Mouse (Mus musculus): ENCODE data around the gene Nr0b2. TPM values are rescaled to one million over a fixed set of nuclear protein-coding genes. Genes with fewer than 3 reads are reported as not detected.
"Not testable (repeated sequence)": the region's sequence is repeated elsewhere in the genome, so short reads cannot be mapped to it uniquely, and the experiment has no call there.

Nr0b2 gene
- not detected for total RNA-seq (2021)

- intact Hi-C loops (cut with DNase I), result no loop called here
These were observed at the start of gene Nr0b2 for GRCm38 (mm10) chr4:133552768-133553447. TSS of gene Nr0b2 (plus strand) at chr4:133553376.

GRCm38 (mm10) chr4:133504300-133504699 is 48.9 kb upstream of the Nr0b2 start:
- DNase-seq (ENCODE audit: extremely low spot score in 1 of 2, low spot score in 2 of 2), result no peak
- intact Hi-C loops (cut with DNase I), result no loop called here

More at GRCm38 (mm10) chr4:133552768-133553447, at the start of gene Nr0b2:
- no peak for DNase-seq (ENCODE audit: extremely low spot score in 1 of 2, low spot score in 2 of 2)

- DNase-seq (ENCODE audit: extremely low spot score in 1 of 2, low spot score in 2 of 2), result peak in 1 of 2 experiments; percentile 50
- intact Hi-C loops (cut with DNase I), result no loop called here
These were observed 48.3 kb upstream of the Nr0b2 start for GRCm38 (mm10) chr4:133504755-133505485.

GRCm38 (mm10) chr4:133506573-133506972 is 46.6 kb upstream of the Nr0b2 start:
- intact Hi-C loops (cut with DNase I), result no loop called here
- no peak for DNase-seq (ENCODE audit: extremely low spot score in 1 of 2, low spot score in 2 of 2)

- intact Hi-C loops (cut with DNase I), result no loop called here
- peak in 1 of 2 experiments; percentile 49 for DNase-seq (ENCODE audit: extremely low spot score in 1 of 2, low spot score in 2 of 2)
These were observed 44.2 kb upstream of the Nr0b2 start for GRCm38 (mm10) chr4:133508990-133509389.

GRCm38 (mm10) chr4:133511050-133511449 is 42.1 kb upstream of the Nr0b2 start:
- no peak for DNase-seq (ENCODE audit: extremely low spot score in 1 of 2, low spot score in 2 of 2)
- intact Hi-C loops (cut with DNase I), result no loop called here

GRCm38 (mm10) chr4:133512511-133512910 is 40.7 kb upstream of the Nr0b2 start:
- intact Hi-C loops (cut with DNase I); DNase-seq (ENCODE audit: extremely low spot score in 1 of 2, low spot score in 2 of 2): not testable (repeated sequence)

- intact Hi-C loops (cut with DNase I), result no loop called here
- peak; percentile 66 to 67 for DNase-seq (ENCODE audit: extremely low spot score in 1 of 2, low spot score in 2 of 2)
These were observed 40.2 kb upstream of the Nr0b2 start for GRCm38 (mm10) chr4:133512972-133513371.

- intact Hi-C loops (cut with DNase I), result no loop called here
- no peak for DNase-seq (ENCODE audit: extremely low spot score in 1 of 2, low spot score in 2 of 2)
These were observed 34.4 kb upstream of the Nr0b2 start, which contains the start of gene Kdf1 for GRCm38 (mm10) chr4:133518601-133519368. TSS of gene Kdf1 (plus strand) at chr4:133518963.

GRCm38 (mm10) chr4:133519369-133519665 is 33.9 kb upstream of the Nr0b2 start:
- no peak for DNase-seq (ENCODE audit: extremely low spot score in 1 of 2, low spot score in 2 of 2)
- intact Hi-C loops (cut with DNase I), result no loop called here

- intact Hi-C loops (cut with DNase I), result no loop called here
- no peak for DNase-seq (ENCODE audit: extremely low spot score in 1 of 2, low spot score in 2 of 2)
These were observed 31.7 kb upstream of the Nr0b2 start for GRCm38 (mm10) chr4:133521502-133521901.

- no peak for DNase-seq (ENCODE audit: extremely low spot score in 1 of 2, low spot score in 2 of 2)
- intact Hi-C loops (cut with DNase I), result no loop called here
These were observed 25.4 kb upstream of the Nr0b2 start for GRCm38 (mm10) chr4:133527788-133528187.

- DNase-seq (ENCODE audit: extremely low spot score in 1 of 2, low spot score in 2 of 2), result no peak
- intact Hi-C loops (cut with DNase I), result no loop called here
These were observed 20.4 kb upstream of the Nr0b2 start for GRCm38 (mm10) chr4:133532777-133533176.

- intact Hi-C loops (cut with DNase I), result no loop called here
- no peak for DNase-seq (ENCODE audit: extremely low spot score in 1 of 2, low spot score in 2 of 2)
These were observed 17.1 kb upstream of the Nr0b2 start for GRCm38 (mm10) chr4:133536081-133536480.

- intact Hi-C loops (cut with DNase I), result no loop called here
- no peak for DNase-seq (ENCODE audit: extremely low spot score in 1 of 2, low spot score in 2 of 2)
These were observed 16.5 kb upstream of the Nr0b2 start for GRCm38 (mm10) chr4:133536652-133537051.

- intact Hi-C loops (cut with DNase I), result no loop called here
- DNase-seq (ENCODE audit: extremely low spot score in 1 of 2, low spot score in 2 of 2), result peak; percentile 95 to 97
These were observed 7.6 kb upstream of the Nr0b2 start, which contains the start of gene Nudc for GRCm38 (mm10) chr4:133545272-133546231. TSS of gene Nudc (minus strand) at chr4:133545996.

GRCm38 (mm10) chr4:133552029-133552428 is 1.1 kb upstream of the Nr0b2 start:
- intact Hi-C loops (cut with DNase I), result no loop called here
- DNase-seq (ENCODE audit: extremely low spot score in 1 of 2, low spot score in 2 of 2), result no peak

- no peak for DNase-seq (ENCODE audit: extremely low spot score in 1 of 2, low spot score in 2 of 2)
- intact Hi-C loops (cut with DNase I), result no loop called here
These were observed 513 bp downstream of the Nr0b2 start for GRCm38 (mm10) chr4:133553448-133554330.
